Mouse (Mus musculus): ENCODE results near the gene Pdcd1lg2.

DNA sequence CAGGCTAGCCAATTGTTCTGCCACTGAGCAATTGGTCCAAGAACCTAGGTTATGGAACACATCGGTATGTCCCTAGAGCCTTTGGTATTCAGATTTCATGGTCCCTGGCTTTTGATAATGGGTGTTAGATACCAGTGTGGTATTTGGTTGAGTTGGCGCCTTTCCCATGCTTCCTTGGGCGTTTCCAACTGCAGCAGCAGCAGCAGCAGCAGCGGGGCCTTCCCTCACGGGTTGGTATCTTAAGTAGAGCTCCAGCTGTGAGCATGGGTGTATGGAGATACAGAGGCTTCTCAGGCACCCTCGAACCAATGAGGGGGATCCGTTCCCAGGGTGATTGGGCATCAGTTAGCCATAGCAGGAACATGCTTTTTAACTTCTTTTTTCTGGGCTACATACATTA lies 97.5 kb downstream of the Pdcd1lg2 start:
- TF ChIP-seq BHLHE40 (IDR thresholded peaks at IDR 0.05; ENCODE audit: borderline replicate concordance, low read depth, low read length) (no peak), EP300 (IDR thresholded peaks at IDR 0.05; ENCODE audit: low read depth in 1 of 2, low read length in 2 of 2) (no peak), CTCF (IDR thresholded peaks at IDR 0.05 in 2 of 3, conservative IDR thresholded peaks at IDR 0.05 in 1 of 3; ENCODE audit: control insufficient read depth in 1 of 3, insufficient read depth in 1 of 3, low read depth in 2 of 3, low read length in 3 of 3, poor library complexity in 1 of 3, severe bottlenecking in 1 of 3) (no peak), ZNF384 (IDR thresholded peaks at IDR 0.05; ENCODE audit: low read depth, low read length) (no peak), POLR2AphosphoS2 (IDR thresholded peaks at IDR 0.05; ENCODE audit: low read length) (no peak), POLR2A (IDR thresholded peaks at IDR 0.05; ENCODE audit: control insufficient read depth in 1 of 2, insufficient read depth in 1 of 2, low read depth in 1 of 2, low read length in 2 of 2, poor library complexity in 1 of 2) (no peak), GATA1 (IDR thresholded peaks at IDR 0.05; ENCODE audit: low read depth, low read length) (peak; percentile 94), ELF1 (IDR thresholded peaks at IDR 0.05; ENCODE audit: low read depth, low read length) (no peak), USF1 (IDR thresholded peaks at IDR 0.05; ENCODE audit: low read depth, low read length) (no peak), SMC3 (IDR thresholded peaks at IDR 0.05; ENCODE audit: low read depth, low read length) (no peak), NRF1 (IDR thresholded peaks at IDR 0.05; ENCODE audit: insufficient read depth, low read depth, low read length, poor library complexity, severe bottlenecking) (no peak), RCOR1 (IDR thresholded peaks at IDR 0.05; ENCODE audit: low read depth, low read length) (no peak), POLR2AphosphoS5 (IDR thresholded peaks at IDR 0.05; ENCODE audit: borderline replicate concordance, low read depth, low read length) (no peak), ZC3H11A (IDR thresholded peaks at IDR 0.05; ENCODE audit: low read depth, low read length) (no peak)

Measured in MEL (cell line).